Mouse (Mus musculus): ENCODE results near the gene Gm20503. TPM values are rescaled to one million over a fixed set of nuclear protein-coding genes. Genes with fewer than 3 reads are reported as not detected.

The Gm20503 gene
- 4.0 TPM for total RNA-seq (2023)

GRCm38 (mm10) chr4:59002948-59003805 is at the start of gene Gm20503:
Gm20503 (plus strand) TSS chr4:59003210.

GRCm38 (mm10) chr4:58986540-58987190 is 16.3 kb upstream of the Gm20503 start, which contains the start of gene Ptgr1:
Ptgr1 (minus strand) TSS chr4:58987119.

GRCm38 (mm10) chr4:58994762-58995161 is 8.2 kb upstream of the Gm20503 start, which contains the start of gene Dnajc25:
Dnajc25 (plus strand) TSS chr4:58995062.

DNA sequence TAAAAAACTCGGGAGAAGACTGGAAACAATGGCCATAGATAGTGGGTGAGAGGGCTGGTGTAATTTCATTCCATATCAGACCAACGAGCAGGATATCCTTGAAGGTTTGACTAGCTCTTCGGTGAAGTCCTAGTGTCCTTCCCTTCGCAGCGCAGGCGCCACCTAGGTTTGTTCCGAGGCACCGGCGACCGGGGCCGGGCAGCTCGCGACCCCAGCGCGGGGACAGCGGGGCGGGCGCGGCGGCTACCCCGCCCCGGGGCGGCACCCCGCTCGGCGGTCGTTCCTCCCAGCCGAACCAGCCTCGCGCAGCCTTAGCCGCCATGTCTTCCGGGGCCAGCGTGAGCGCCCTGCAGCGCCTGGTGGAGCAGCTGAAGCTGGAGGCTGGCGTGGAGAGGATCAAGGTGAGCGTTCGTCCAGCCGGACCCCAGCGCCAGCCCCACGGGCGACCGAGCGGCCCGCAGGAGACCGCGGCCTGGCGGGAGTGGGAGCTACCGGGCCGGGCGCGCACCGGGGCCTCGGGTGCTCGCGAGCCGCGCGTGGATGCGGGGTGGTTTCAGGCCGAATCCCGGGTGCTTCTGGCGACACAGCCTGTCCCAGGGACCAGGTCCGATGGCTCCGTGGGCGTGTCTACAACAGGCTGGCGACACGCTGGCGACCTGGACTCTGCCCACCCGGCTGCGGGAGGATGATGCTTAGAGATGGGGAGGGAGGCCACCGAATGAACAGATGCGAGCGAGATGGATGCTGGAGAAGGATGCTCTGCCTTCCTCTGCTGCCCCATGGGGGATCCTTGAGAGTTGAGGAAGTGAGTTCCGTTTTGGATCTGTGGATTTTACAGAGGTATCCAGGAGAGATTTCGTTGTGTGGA is 32.1 kb downstream of the Gm20503 start, which contains the start of gene Gng10:
Gng10 (plus strand) TSS at position 171 of the 868 bp plus-strand sequence.

Other genes with a start within 250 kb of the Gm20503 start
- not detected for gene Olfr267, start 215.5 kb upstream of the Gm20503 start, total RNA-seq (2023)
- 92.1 TPM for gene Ecpas, start 90.5 kb upstream of the Gm20503 start, total RNA-seq (2023)
- not detected for gene Zkscan16, start 59.6 kb upstream of the Gm20503 start, total RNA-seq (2023)
- gene Ptgr1, start 16.1 kb upstream of the Gm20503 start, total RNA-seq (2023) = 2.0 TPM
- 9.9 TPM for gene Dnajc25, start 8.1 kb upstream of the Gm20503 start, total RNA-seq (2023)
- 35.9 TPM for gene Gng10, start 31.9 kb downstream of the Gm20503 start, total RNA-seq (2023)
- not detected for gene AI481877, start 135.8 kb downstream of the Gm20503 start, total RNA-seq (2023)
- 249 TPM for gene Ugcg, start 186.0 kb downstream of the Gm20503 start, total RNA-seq (2023)

All from CD4-positive naive resting alpha-beta T cell, adult 57 days (primary cell).